Mouse (Mus musculus) midbrain, embryonic 13.5 days (tissue): ENCODE measurements around the gene Il9r. TPM values are rescaled to one million over a fixed set of nuclear protein-coding genes. Genes with fewer than 3 reads are reported as not detected.
"Not testable (repeated sequence)": the region's sequence is repeated elsewhere in the genome, so short reads cannot be mapped to it uniquely, and the experiment has no call there.

Experiments
- ATAC-seq: fragments of 200-750 bp; cut with Nextera tagmentation; 2 replicates; pipeline ENCODE4 v1.8.0; 2017; ENCODE audit warnings: mild to moderate bottlenecking, moderate TSS enrichment, moderate library complexity
- H3K27ac ChIP-seq: fragments of 300-500 bp; sonication (generic); 2 replicates; pipeline ENCODE4 v1.5.1; 2015; ENCODE audit warnings: inconsistent platforms, mild to moderate bottlenecking, moderate library complexity
- H3K27me3 ChIP-seq: fragments of 300-500 bp; sonication (generic); 2 replicates; pipeline ENCODE4 v1.6.1; 2015; ENCODE audit warnings: mild to moderate bottlenecking, inconsistent platforms
- H3K36me3 ChIP-seq: fragments of 300-500 bp; sonication (generic); 2 replicates; pipeline ENCODE4 v1.6.1; 2015; ENCODE audit warnings: mild to moderate bottlenecking, inconsistent platforms
- H3K4me1 ChIP-seq: fragments of 300-500 bp; sonication (generic); replicated peaks from 2 replicates; pipeline ENCODE4 v1.6.1; 2015; ENCODE audit warnings: inconsistent platforms
- H3K4me2 ChIP-seq: fragments of 300-500 bp; sonication (generic); replicated peaks from 2 replicates; pipeline ENCODE4 v1.6.1; 2015; ENCODE audit warnings: moderate library complexity, mild to moderate bottlenecking, inconsistent platforms
- H3K4me3 ChIP-seq: fragments of 300-500 bp; sonication (generic); replicated peaks from 2 replicates; pipeline ENCODE4 v1.5.1; 2015; ENCODE audit warnings: mild to moderate bottlenecking, inconsistent platforms
- H3K9ac ChIP-seq: fragments of 300-500 bp; sonication (generic); replicated peaks from 2 replicates; pipeline ENCODE4 v1.6.1; 2015; ENCODE audit warnings: mild to moderate bottlenecking, inconsistent platforms
- H3K9me3 ChIP-seq: fragments of 300-500 bp; sonication (generic); 2 replicates; pipeline ENCODE4 v1.6.1; 2016; ENCODE audit warnings: mild to moderate bottlenecking, inconsistent platforms
- WGBS: fragments of 180-500 bp; shearing (Covaris S2); methylation state at CpG from one replicate; pipeline ENCODE4 v1.1.7; 2015; 5-methylcytosine and 5-hydroxymethylcytosine counted together
- polyA plus RNA-seq: library from polyadenylated mRNA; unstranded; fragments of >200 nt; fragmentation: Nextera tagmentation; extraction: Ambion mirVana; gene quantifications from 2 replicates; pipeline ENCODE4 v1.2.1, GENCODE M21; 2015

Il9r gene
- polyA plus RNA-seq, 1 experiment from 2014 or later = not detected

DNA sequence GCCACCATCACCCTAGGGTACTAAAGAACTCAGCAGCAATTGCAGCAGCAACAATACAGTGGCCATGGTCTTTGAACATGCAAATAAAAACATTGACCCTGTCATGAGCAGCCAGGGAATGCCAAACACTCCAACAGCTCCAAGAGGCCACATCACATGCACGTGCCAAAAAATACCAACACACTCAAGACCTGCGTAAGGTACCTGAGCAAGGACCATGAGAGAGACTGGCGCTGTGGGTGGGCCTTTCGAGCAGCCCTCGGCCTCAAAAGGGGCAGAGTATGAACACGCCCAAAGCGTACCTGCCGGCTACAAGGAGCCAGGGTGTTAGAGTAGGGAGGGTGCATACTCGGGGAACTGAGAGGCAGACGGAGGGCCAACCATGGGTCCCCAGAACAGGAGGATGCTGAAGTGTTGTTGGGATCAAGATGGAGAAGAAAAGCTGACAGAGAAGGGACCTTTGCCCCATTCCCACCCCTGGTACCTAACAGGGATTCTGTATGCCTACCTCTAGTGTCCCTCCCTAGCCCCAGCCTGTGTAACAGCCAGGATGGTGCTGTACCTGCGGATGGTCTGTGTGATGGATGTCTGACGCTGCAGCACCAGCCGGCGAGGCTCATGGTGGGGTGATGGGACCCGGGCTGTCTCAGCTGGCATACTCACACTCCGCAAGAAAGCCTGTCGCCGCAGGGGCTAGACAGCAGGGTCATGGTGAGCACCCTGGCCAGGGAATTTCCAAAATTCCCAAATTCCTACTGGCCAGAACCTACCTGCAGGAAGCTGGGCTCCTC, 15.5 kb upstream of the Il9r start:
- Histone ChIP-seq H3K4me3 (no peak overlapping the region), H3K27me3 (peaks cover 8% of the 10 kb centered on the region), H3K9me3 (no peaks in the 10 kb centered on the region), H3K36me3 (peaks cover 8% of the 10 kb centered on the region), H3K4me2 (no peak overlapping the region), H3K4me1 (peaks cover 7% of the 10 kb centered on the region), H3K27ac (no peak overlapping the region), H3K9ac (no peak overlapping the region)
- no peak for ATAC-seq
- WGBS = 94% methylated on average over 18 of the region's 18 CpGs

DNA sequence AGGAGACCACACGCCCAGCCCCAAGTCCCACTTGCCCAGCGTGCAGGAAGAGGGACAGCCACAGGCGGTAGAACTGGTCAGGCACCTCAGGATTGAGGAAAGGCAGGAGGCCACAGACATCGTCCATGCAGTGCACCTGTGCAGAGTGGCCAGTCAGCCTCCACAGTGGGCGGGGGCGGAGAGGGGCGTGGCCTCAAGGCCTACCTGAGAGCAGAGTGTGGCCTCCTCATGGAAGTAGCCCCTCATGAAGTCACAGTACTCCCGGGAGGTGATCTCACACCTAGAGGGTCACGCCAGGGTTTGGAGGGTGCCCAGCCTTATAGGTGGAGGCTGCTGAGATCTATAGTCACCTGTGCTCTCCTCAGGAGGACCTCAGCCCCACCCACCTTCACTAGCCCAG, 10.5 kb upstream of the Il9r start:
- Histone ChIP-seq H3K4me2 (no peak overlapping the region), H3K4me1 (peaks cover 9% of the 10 kb centered on the region), H3K4me3 (no peak overlapping the region), H3K9me3 (no peaks in the 10 kb centered on the region), H3K27ac (no peak overlapping the region), H3K36me3 (peaks cover 42% of the 10 kb centered on the region), H3K27me3 (no peaks in the 10 kb centered on the region), H3K9ac (no peak overlapping the region)
- ATAC-seq = no peak
- WGBS = 92% methylated on average over 9 of the region's 9 CpGs

DNA sequence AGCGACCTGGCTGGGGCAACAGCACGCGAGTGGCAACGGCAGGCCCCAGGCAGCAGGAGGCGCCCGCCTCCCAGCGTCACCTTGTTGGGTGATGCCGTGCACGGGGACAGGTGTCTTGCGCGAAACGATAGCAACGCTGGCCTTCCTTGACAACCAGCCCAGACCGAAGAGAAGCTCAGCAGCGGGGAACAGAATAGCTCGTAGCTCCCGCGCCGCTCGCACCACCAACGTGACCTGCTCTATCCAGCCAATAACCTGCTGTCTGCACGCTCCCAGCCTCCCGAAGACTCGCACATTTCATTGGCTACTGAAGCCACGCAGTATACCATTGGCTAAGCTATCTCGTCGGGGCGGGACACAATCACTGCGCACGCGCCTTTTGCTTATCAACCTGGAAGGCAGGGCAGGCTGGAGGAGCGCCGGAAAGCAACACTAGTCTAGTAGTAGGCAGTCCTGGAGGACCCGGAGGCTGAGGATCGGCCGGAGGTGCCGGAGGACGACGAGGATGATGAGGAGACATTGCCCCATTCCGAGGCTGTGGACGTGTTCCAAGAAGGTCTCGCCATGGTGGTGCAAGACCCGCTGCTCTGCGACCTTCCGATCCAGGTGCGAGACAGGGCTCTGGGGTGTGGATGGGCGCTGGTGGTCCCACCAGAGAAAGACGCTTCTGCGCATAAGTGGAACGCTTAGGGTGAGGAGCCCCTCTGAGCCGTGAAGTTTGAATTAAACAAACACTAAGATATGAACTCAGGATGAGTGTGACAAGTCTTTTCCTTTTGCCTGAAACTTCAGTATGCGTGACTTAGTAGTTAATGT, 5.2 kb upstream of the Il9r start, which contains the start of gene Snrnp25:
TSS of gene Snrnp25 (plus strand) at position 358 of the 816 bp plus-strand sequence.
- peaks cover 31% of the 10 kb centered on the region for H3K36me3 ChIP-seq
- under 1% methylated on average over 52 of the region's 52 CpGs for WGBS
- H3K27ac ChIP-seq = no peak within 1 kb of the TSS
- H3K27me3 ChIP-seq = 0 out of 2 replicates have a peak, but pooled peaks cover 4% of the 10 kb centered on the region
- H3K4me3 ChIP-seq = peak within 1 kb of the TSS; percentile 73
- peak; percentile 100 for ATAC-seq
- peaks cover 17% of the 10 kb centered on the region for H3K4me1 ChIP-seq
- peak within 1 kb of the TSS; percentile 86 for H3K4me2 ChIP-seq
- no peaks in the 10 kb centered on the region for H3K9me3 ChIP-seq
- peak within 1 kb of the TSS; percentile 80 for H3K9ac ChIP-seq

GRCm38 (mm10) chr11:32201922-32202685, 2.0 kb upstream of the Il9r start:
- peaks cover 21% of the 10 kb centered on the region for H3K4me1 ChIP-seq
- H3K27ac ChIP-seq = no peak overlapping the region
- no peak overlapping the region for H3K4me3 ChIP-seq
- WGBS = 83% methylated on average over 11 of the region's 11 CpGs
- no peak overlapping the region for H3K9ac ChIP-seq
- H3K4me2 ChIP-seq = no peak overlapping the region
- H3K27me3 ChIP-seq = 0 out of 2 replicates have a peak, but pooled peaks cover 4% of the 10 kb centered on the region
- no peak for ATAC-seq
- no peaks in the 10 kb centered on the region for H3K36me3 ChIP-seq
- no peaks in the 10 kb centered on the region for H3K9me3 ChIP-seq

DNA sequence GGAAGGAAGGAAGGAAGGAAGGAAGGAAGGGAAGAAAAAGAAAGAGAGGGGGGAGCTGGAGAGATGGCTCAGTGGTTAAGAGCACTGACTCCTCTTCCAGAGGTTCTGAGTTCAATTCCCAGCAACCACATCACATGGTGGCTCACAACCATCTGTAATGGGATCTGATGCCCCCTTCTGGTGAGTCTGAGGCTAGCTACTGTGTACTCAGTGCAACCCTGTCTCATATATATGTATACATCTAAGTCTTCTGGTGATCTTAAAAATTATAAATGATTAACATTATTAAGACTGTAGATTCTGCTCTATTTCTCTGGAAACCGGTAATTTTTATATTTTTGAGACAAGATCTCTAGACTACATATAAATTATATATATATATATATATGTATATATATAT, 913 bp upstream of the Il9r start:
- WGBS = 69% methylated on average over 1 of the region's 1 CpGs
- not testable (repeated sequence) for ATAC-seq, H3K9ac ChIP-seq, H3K4me3 ChIP-seq, H3K36me3 ChIP-seq, H3K27me3 ChIP-seq, H3K4me2 ChIP-seq, H3K9me3 ChIP-seq, H3K27ac ChIP-seq
- H3K4me1 ChIP-seq = peaks cover 18% of the 10 kb centered on the region

DNA sequence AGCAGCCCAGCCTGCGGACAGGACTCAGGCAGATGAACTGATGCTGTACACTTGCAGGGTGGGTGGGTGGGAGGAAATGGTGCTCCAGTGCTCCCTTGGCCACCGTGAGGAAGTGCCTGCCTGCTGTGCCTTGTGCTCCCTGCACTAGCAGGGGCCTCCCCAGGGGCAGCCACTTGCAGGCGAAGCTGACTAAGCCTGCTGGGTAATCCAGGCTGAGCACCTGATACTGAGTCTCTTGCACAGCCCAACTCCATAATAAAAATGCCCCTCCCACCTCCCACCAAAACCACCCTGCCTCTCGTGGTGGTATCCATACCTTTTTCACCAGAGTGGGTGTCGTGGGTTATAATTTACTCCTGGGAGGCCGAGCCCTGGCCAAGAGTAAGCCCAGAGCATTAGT, 849 bp downstream of the Il9r start:
- Histone ChIP-seq H3K9me3 (no peaks in the 10 kb centered on the region), H3K4me2 (no peak overlapping the region), H3K4me3 (no peak overlapping the region), H3K9ac (no peak overlapping the region), H3K4me1 (peaks cover 9% of the 10 kb centered on the region; the same call in 1 of the 2 replicates), H3K27ac (no peak overlapping the region), H3K36me3 (no peaks in the 10 kb centered on the region), H3K27me3 (0 out of 2 replicates have a peak, but pooled peaks cover 4% of the 10 kb centered on the region)
- ATAC-seq = peak; percentile 48
- 40% methylated on average over 6 of the region's 6 CpGs for WGBS

DNA sequence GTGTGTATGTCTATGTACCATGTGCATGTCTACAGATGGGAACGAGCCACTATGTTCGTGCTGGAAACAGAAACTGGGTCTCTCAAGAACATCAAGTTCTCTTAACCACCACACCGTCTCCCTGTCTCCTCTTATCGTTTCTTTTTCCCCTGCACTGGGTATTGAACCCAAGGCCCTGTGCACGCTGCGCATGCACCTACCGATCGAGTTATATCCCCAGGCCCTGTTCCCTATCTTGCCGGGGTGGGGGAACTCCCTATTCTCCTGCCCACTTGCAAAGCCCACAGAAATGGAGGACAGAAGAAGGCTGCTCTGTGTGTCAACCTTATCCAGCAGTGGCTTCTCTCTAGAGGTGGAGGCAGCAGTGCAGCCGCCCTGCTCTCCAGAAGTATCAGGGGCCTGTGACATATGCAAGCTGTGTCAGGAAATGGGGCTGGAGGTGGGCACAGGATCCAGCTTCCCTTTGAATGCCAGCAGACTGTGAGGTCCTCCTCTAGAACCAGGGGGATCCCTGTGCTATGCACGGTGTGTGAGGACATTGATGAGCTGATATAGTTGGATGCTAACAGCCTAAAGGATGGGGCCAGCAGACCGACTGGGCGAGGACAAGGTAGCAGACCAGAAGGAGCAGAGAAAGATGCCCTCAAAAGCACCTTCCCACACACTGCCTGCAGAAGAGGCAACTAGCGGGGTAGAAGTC, 1.7 kb downstream of the Il9r start:
- H3K27ac ChIP-seq = no peak overlapping the region
- no peaks in the 10 kb centered on the region for H3K9me3 ChIP-seq
- 73% methylated on average over 14 of the region's 14 CpGs for WGBS
- no peak for ATAC-seq
- no peak overlapping the region for H3K4me3 ChIP-seq
- 0 out of 2 replicates have a peak, but pooled peaks cover 4% of the 10 kb centered on the region for H3K27me3 ChIP-seq
- H3K36me3 ChIP-seq = no peaks in the 10 kb centered on the region
- no peak overlapping the region for H3K4me2 ChIP-seq
- H3K4me1 ChIP-seq = peaks cover 9% of the 10 kb centered on the region; the same call in 1 of the 2 replicates
- no peak overlapping the region for H3K9ac ChIP-seq

DNA sequence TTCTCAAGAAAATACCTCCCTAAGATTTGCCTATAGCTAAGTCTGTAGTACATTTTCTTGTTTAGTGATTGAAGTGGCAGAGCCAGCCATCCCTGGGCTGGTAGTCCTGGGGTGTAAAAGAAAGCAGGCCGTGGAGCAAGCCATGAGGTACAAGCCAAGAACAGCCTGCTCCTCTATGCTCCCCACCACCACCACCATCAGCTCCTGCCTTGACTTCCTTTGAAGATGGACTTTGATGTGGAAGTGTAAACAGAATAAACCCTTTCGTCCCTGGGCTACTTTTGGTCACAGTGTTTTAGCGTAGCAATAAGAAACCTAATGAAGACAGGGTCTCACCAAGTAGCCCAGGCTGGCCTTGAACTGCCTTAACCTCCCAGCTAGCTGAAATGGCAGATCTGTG, 2.3 kb downstream of the Il9r start:
- H3K27ac ChIP-seq = no peak overlapping the region
- ATAC-seq = no peak
- no peaks in the 10 kb centered on the region for H3K36me3 ChIP-seq
- no peak overlapping the region for H3K4me2 ChIP-seq
- no peaks in the 10 kb centered on the region for H3K9me3 ChIP-seq
- no peak overlapping the region for H3K4me3 ChIP-seq
- H3K4me1 ChIP-seq = peaks cover 9% of the 10 kb centered on the region; the same call in 1 of the 2 replicates
- 65% methylated on average over 3 of the region's 3 CpGs for WGBS
- no peak overlapping the region for H3K9ac ChIP-seq
- H3K27me3 ChIP-seq = 0 out of 2 replicates have a peak, but pooled peaks cover 4% of the 10 kb centered on the region

DNA sequence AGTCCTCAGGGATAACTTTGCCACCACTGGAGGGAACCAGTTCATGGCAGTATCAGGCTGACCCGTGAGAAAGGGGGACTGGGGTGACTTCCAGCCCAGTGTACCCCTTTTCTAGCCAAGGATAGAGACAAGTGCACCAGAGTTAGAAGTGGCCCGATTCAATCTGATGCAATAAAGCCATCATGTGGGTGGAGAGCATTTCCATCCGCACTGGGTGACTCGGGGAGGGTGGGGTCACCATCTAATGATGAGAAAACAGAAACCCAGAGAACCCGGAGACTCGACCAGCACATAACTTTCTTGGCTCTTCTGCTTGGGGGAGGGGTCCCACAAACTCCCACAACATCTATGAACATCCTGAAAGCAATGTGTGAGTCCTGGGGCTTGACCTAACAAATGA, 3.4 kb downstream of the Il9r start:
- H3K36me3 ChIP-seq = no peaks in the 10 kb centered on the region
- no peak for ATAC-seq
- no peak overlapping the region for H3K9ac ChIP-seq
- no peaks in the 10 kb centered on the region for H3K9me3 ChIP-seq
- no peak overlapping the region for H3K4me2 ChIP-seq
- H3K4me1 ChIP-seq = peaks cover 9% of the 10 kb centered on the region; the same call in 1 of the 2 replicates
- no peaks in the 10 kb centered on the region for H3K27me3 ChIP-seq
- no peak overlapping the region for H3K4me3 ChIP-seq
- WGBS = 78% methylated on average over 6 of the region's 6 CpGs
- no peak overlapping the region for H3K27ac ChIP-seq

- WGBS = 25% methylated on average over 11 of the region's 11 CpGs
- H3K4me3 ChIP-seq = no peak overlapping the region
- H3K27ac ChIP-seq = no peak overlapping the region
- no peak overlapping the region for H3K4me2 ChIP-seq
- H3K9ac ChIP-seq = 0 out of 2 replicates have a peak overlapping the region, but pooled peaks have one; percentile 11
- H3K36me3 ChIP-seq = no peaks in the 10 kb centered on the region
- no peaks in the 10 kb centered on the region for H3K9me3 ChIP-seq
- no peaks in the 10 kb centered on the region for H3K27me3 ChIP-seq
- peaks cover 9% of the 10 kb centered on the region; the same call in 1 of the 2 replicates for H3K4me1 ChIP-seq
- no peak for ATAC-seq
These were observed 4.1 kb downstream of the Il9r start for GRCm38 (mm10) chr11:32195867-32196540.

DNA sequence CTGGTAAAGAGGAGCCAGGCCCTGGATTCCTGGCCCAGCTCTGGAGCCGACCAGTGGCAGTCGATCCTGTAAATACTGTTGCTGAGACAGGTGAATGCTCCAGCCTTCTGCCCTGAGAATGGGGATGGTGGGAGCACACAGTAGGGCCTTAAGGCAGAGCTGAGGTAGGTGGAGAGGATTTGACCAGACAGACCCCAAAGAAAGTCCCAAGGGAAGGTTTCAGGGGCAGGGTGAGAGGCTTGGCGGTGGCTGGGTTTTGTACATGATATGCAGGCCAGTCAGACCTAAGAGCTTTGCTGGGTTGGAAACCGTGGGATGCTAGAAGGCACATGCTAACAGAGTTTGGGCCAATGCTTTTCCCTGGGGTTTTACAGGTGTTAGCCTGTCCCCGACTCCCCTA, 5.5 kb downstream of the Il9r start:
- WGBS = 80% methylated on average over 5 of the region's 5 CpGs
- Histone ChIP-seq H3K36me3 (no peaks in the 10 kb centered on the region), H3K27ac (no peak overlapping the region), H3K9ac (no peak overlapping the region), H3K27me3 (no peaks in the 10 kb centered on the region), H3K4me2 (no peak overlapping the region), H3K4me1 (peaks cover 9% of the 10 kb centered on the region; the same call in 1 of the 2 replicates), H3K9me3 (no peaks in the 10 kb centered on the region), H3K4me3 (no peak overlapping the region)
- no peak for ATAC-seq
